Mouse (Mus musculus): ENCODE data around the gene Prickle1. TPM values are rescaled to one million over a fixed set of nuclear protein-coding genes. Genes with fewer than 3 reads are reported as not detected.

The Prickle1 gene
- polyA plus RNA-seq, 1 experiment from 2014 or later: 11.6 TPM

- DNase-seq (no peak), ATAC-seq (ENCODE audit: low FRiP score, low TSS enrichment) (no peak)
- Histone ChIP-seq H3K4me2 (ENCODE audit: low read length) (no peak overlapping the region), H3K27ac (replicated peaks; ENCODE audit: low read depth, low read length) (no peak overlapping the region), H3K4me1 (ENCODE audit: control insufficient read depth, insufficient read depth, low read length) (no peaks in the 10 kb centered on the region), H3K4me3 (replicated peaks; ENCODE audit: low read depth, low read length) (no peak overlapping the region), H3K9me3 (ENCODE audit: control insufficient read depth, low read length) (no peaks in the 10 kb centered on the region), H3K9ac (replicated peaks; ENCODE audit: low read length) (no peak overlapping the region), H3K27me3 (ENCODE audit: control insufficient read depth, insufficient read depth, low read length) (no peaks in the 10 kb centered on the region), H3K36me3 (ENCODE audit: control insufficient read depth, insufficient read depth, low read length) (no peaks in the 10 kb centered on the region)
- WGBS: 93% methylated on average over 10 of the region's 10 CpGs
Measured at GRCm38 (mm10) chr15:93572889-93573288, 22.8 kb downstream of the Prickle1 start.

- no peaks in the 10 kb centered on the region for H3K9me3 ChIP-seq (ENCODE audit: control insufficient read depth, low read length)
- no peak overlapping the region for H3K4me2 ChIP-seq (ENCODE audit: low read length)
- no peak for DNase-seq
- H3K4me3 ChIP-seq (replicated peaks; ENCODE audit: low read depth, low read length): no peak overlapping the region
- no peak for ATAC-seq (ENCODE audit: low FRiP score, low TSS enrichment)
- H3K9ac ChIP-seq (replicated peaks; ENCODE audit: low read length): no peak overlapping the region
- H3K36me3 ChIP-seq (ENCODE audit: control insufficient read depth, insufficient read depth, low read length): no peaks in the 10 kb centered on the region
- no peaks in the 10 kb centered on the region for H3K27me3 ChIP-seq (ENCODE audit: control insufficient read depth, insufficient read depth, low read length)
- H3K27ac ChIP-seq (replicated peaks; ENCODE audit: low read depth, low read length): no peak overlapping the region
- no peaks in the 10 kb centered on the region for H3K4me1 ChIP-seq (ENCODE audit: control insufficient read depth, insufficient read depth, low read length)
- WGBS: 62% methylated on average over 11 of the region's 11 CpGs
Measured at GRCm38 (mm10) chr15:93570881-93571495, 24.7 kb downstream of the Prickle1 start.

GRCm38 (mm10) chr15:93568911-93569310 lies 26.8 kb downstream of the Prickle1 start:
- H3K4me3 ChIP-seq (replicated peaks; ENCODE audit: low read depth, low read length): no peak overlapping the region

GRCm38 (mm10) chr15:93567546-93568307 lies 28.0 kb downstream of the Prickle1 start:
- WGBS: 77% methylated on average over 14 of the region's 14 CpGs
- no peak overlapping the region for H3K4me3 ChIP-seq (replicated peaks; ENCODE audit: low read depth, low read length)
- no peak overlapping the region for H3K9ac ChIP-seq (replicated peaks; ENCODE audit: low read length)
- no peaks in the 10 kb centered on the region for H3K4me1 ChIP-seq (ENCODE audit: control insufficient read depth, insufficient read depth, low read length)
- DNase-seq (peak; percentile 40), ATAC-seq (ENCODE audit: low FRiP score, low TSS enrichment) (no peak)
- H3K27me3 ChIP-seq (ENCODE audit: control insufficient read depth, insufficient read depth, low read length): no peaks in the 10 kb centered on the region
- H3K4me2 ChIP-seq (ENCODE audit: low read length): no peak overlapping the region
- H3K36me3 ChIP-seq (ENCODE audit: control insufficient read depth, insufficient read depth, low read length): no peaks in the 10 kb centered on the region
- no peak overlapping the region for H3K27ac ChIP-seq (replicated peaks; ENCODE audit: low read depth, low read length)
- no peaks in the 10 kb centered on the region for H3K9me3 ChIP-seq (ENCODE audit: control insufficient read depth, low read length)

More at GRCm38 (mm10) chr15:93568911-93569310, 26.8 kb downstream of the Prickle1 start:
- Histone ChIP-seq H3K27ac (replicated peaks; ENCODE audit: low read depth, low read length) (no peak overlapping the region), H3K4me2 (ENCODE audit: low read length) (no peak overlapping the region), H3K9me3 (ENCODE audit: control insufficient read depth, low read length) (no peaks in the 10 kb centered on the region), H3K4me1 (ENCODE audit: control insufficient read depth, insufficient read depth, low read length) (no peaks in the 10 kb centered on the region), H3K27me3 (ENCODE audit: control insufficient read depth, insufficient read depth, low read length) (no peaks in the 10 kb centered on the region), H3K9ac (replicated peaks; ENCODE audit: low read length) (no peak overlapping the region), H3K36me3 (ENCODE audit: control insufficient read depth, insufficient read depth, low read length) (no peaks in the 10 kb centered on the region)
- 88% methylated on average over 3 of the region's 3 CpGs for WGBS
- ATAC-seq (ENCODE audit: low FRiP score, low TSS enrichment): no peak
- DNase-seq: no peak

GRCm38 (mm10) chr15:93563491-93563890 lies 32.2 kb downstream of the Prickle1 start:
- H3K27ac ChIP-seq (replicated peaks; ENCODE audit: low read depth, low read length): no peak overlapping the region
- 72% methylated on average over 5 of the region's 5 CpGs for WGBS
- H3K9me3 ChIP-seq (ENCODE audit: control insufficient read depth, low read length): no peaks in the 10 kb centered on the region
- no peak overlapping the region for H3K9ac ChIP-seq (replicated peaks; ENCODE audit: low read length)
- ATAC-seq (ENCODE audit: low FRiP score, low TSS enrichment): no peak
- H3K4me3 ChIP-seq (replicated peaks; ENCODE audit: low read depth, low read length): no peak overlapping the region
- H3K36me3 ChIP-seq (ENCODE audit: control insufficient read depth, insufficient read depth, low read length): no peaks in the 10 kb centered on the region
- no peaks in the 10 kb centered on the region for H3K4me1 ChIP-seq (ENCODE audit: control insufficient read depth, insufficient read depth, low read length)
- H3K27me3 ChIP-seq (ENCODE audit: control insufficient read depth, insufficient read depth, low read length): no peaks in the 10 kb centered on the region
- no peak for DNase-seq
- H3K4me2 ChIP-seq (ENCODE audit: low read length): no peak overlapping the region

- Histone ChIP-seq H3K27ac (replicated peaks; ENCODE audit: low read depth, low read length) (no peak overlapping the region), H3K4me2 (ENCODE audit: low read length) (no peak overlapping the region), H3K9me3 (ENCODE audit: control insufficient read depth, low read length) (no peaks in the 10 kb centered on the region), H3K9ac (replicated peaks; ENCODE audit: low read length) (no peak overlapping the region), H3K36me3 (ENCODE audit: control insufficient read depth, insufficient read depth, low read length) (no peaks in the 10 kb centered on the region), H3K4me3 (replicated peaks; ENCODE audit: low read depth, low read length) (no peak overlapping the region), H3K4me1 (ENCODE audit: control insufficient read depth, insufficient read depth, low read length) (no peaks in the 10 kb centered on the region), H3K27me3 (ENCODE audit: control insufficient read depth, insufficient read depth, low read length) (no peaks in the 10 kb centered on the region)
- no peak for DNase-seq
- 92% methylated on average over 6 of the region's 6 CpGs for WGBS
- no peak for ATAC-seq (ENCODE audit: low FRiP score, low TSS enrichment)
Measured at GRCm38 (mm10) chr15:93561540-93561939, 34.2 kb downstream of the Prickle1 start.

GRCm38 (mm10) chr15:93558421-93558820 lies 37.3 kb downstream of the Prickle1 start:
- no peak for ATAC-seq (ENCODE audit: low FRiP score, low TSS enrichment)

GRCm38 (mm10) chr15:93555719-93556118 lies 40.0 kb downstream of the Prickle1 start:
- 65% methylated on average over 8 of the region's 8 CpGs for WGBS
- DNase-seq (no peak), ATAC-seq (ENCODE audit: low FRiP score, low TSS enrichment) (no peak)
- no peaks in the 10 kb centered on the region for H3K36me3 ChIP-seq (ENCODE audit: control insufficient read depth, insufficient read depth, low read length)
- H3K27me3 ChIP-seq (ENCODE audit: control insufficient read depth, insufficient read depth, low read length): no peaks in the 10 kb centered on the region
- no peak overlapping the region for H3K4me2 ChIP-seq (ENCODE audit: low read length)
- no peak overlapping the region for H3K27ac ChIP-seq (replicated peaks; ENCODE audit: low read depth, low read length)
- no peaks in the 10 kb centered on the region for H3K4me1 ChIP-seq (ENCODE audit: control insufficient read depth, insufficient read depth, low read length)
- no peak overlapping the region for H3K4me3 ChIP-seq (replicated peaks; ENCODE audit: low read depth, low read length)
- H3K9ac ChIP-seq (replicated peaks; ENCODE audit: low read length): no peak overlapping the region
- H3K9me3 ChIP-seq (ENCODE audit: control insufficient read depth, low read length): no peaks in the 10 kb centered on the region

More at GRCm38 (mm10) chr15:93558421-93558820, 37.3 kb downstream of the Prickle1 start:
- H3K9ac ChIP-seq (replicated peaks; ENCODE audit: low read length): no peak overlapping the region
- H3K4me3 ChIP-seq (replicated peaks; ENCODE audit: low read depth, low read length): no peak overlapping the region
- H3K4me2 ChIP-seq (ENCODE audit: low read length): no peak overlapping the region
- H3K27ac ChIP-seq (replicated peaks; ENCODE audit: low read depth, low read length): no peak overlapping the region
- WGBS: 90% methylated on average over 12 of the region's 12 CpGs
- no peaks in the 10 kb centered on the region for H3K9me3 ChIP-seq (ENCODE audit: control insufficient read depth, low read length)
- no peaks in the 10 kb centered on the region for H3K27me3 ChIP-seq (ENCODE audit: control insufficient read depth, insufficient read depth, low read length)
- no peak for DNase-seq
- H3K36me3 ChIP-seq (ENCODE audit: control insufficient read depth, insufficient read depth, low read length): no peaks in the 10 kb centered on the region
- no peaks in the 10 kb centered on the region for H3K4me1 ChIP-seq (ENCODE audit: control insufficient read depth, insufficient read depth, low read length)
